Mouse (Mus musculus): Measurements from ENCODE around the gene Rbfox1.

Gene Rbfox1

GRCm38 (mm10) chr16:7279544-7279943, 1394.4 kb downstream of the Rbfox1 start:
- peak; percentile 31 to 39 for DNase-seq

DNA sequence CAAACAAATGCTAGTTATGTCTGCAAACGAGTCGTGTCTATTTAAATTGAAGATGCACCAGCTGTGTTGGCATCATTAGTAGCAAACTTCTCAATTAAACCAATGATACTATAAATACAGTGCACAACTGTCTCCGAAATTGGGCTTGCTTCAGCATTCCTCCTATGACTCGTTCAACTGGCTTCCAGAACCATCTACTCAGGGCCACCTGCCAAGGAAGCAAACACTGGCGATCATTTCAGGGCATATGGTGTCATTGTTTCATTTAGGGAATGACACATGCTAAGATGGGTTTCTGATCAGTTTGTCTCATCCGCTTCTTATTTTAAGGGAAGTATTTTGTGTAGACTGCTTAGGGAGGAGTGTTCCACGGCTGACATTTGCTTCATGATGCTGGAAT, 1397.1 kb downstream of the Rbfox1 start:
- peak; percentile 77 to 79 for DNase-seq

DNA sequence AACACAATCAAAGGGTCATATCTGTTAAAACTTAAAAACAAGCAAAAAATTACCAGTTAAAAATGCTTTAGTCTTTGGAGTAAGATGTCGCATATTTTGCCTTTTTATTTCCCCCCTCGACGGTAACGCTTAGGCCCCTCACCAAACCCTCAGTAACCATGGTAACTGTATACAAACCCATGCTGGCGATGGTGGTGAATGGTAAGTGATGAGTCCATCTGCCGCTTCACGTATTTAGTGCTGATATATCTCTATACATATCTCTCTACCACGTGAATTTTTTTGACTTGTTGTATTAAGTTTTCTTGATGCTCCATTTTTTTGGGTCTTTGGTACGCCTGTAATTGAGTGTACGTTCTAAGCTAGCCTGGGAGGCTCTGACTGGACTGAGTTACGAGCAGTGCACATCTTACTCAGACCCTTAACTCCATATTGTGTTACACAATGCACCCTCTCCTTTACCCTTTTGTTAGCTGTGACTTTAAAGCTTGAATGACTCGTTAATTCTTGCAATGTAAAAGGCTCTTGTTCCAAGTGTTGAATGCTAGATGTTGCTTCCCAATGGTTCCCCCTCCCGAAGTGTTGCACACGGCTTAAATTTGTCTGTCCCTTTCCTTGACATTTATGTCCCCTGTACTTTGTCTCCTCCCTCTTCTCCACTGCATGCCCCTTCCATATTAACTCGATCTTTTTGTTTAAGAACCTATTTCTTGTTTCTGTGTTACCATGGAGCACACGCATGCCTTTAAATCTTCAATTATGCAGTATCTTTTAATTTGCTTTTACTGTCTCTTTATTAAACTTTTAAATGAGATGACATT, 1408.0 kb downstream of the Rbfox1 start:
- DNase-seq = no peak

- DNase-seq = no peak
Measured at GRCm38 (mm10) chr16:7302416-7302815, 1417.3 kb downstream of the Rbfox1 start.

GRCm38 (mm10) chr16:7329196-7329595, 1444.0 kb downstream of the Rbfox1 start:
- peak; percentile 71 to 78 for DNase-seq

DNA sequence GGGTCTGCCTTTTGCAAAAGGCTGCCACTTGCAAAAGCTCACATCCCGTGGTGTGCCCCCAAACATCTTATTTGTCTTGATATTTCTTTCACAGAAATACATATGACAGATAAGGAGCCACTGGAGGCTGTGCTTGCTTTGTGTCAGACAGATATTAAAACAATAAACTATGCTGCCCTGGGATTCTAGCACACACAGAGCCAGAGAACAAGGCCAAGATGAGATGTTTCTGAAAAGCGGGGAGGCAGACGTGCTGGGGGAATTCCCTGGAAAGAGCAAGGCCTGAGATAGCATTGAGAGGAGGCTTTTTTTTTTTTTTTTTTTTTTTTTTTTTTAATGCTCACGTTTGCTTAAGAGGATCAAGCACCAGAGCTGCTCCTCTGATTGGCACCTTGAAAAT, 1456.0 kb downstream of the Rbfox1 start:
- DNase-seq = no peak

DNA sequence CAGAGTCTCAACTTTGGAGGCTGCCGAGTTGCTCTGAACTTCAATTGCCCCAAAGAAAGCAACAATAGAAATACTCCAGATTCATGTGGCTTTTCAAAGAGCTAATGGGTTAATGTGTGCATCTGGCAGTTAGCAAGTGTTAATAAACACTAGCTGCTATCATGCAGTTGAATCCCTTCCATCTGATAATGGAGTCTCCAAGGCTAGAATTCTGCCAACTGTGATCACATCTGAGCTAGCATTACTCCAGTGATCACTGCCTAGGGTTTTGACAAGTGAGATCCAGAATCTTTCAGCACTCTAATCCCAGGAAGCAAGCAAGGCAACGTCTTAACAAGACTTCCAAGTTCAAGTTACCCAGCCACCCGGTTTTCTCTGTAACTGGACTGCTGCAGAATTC, 1460.1 kb downstream of the Rbfox1 start:
- DNase-seq = no peak

DNA sequence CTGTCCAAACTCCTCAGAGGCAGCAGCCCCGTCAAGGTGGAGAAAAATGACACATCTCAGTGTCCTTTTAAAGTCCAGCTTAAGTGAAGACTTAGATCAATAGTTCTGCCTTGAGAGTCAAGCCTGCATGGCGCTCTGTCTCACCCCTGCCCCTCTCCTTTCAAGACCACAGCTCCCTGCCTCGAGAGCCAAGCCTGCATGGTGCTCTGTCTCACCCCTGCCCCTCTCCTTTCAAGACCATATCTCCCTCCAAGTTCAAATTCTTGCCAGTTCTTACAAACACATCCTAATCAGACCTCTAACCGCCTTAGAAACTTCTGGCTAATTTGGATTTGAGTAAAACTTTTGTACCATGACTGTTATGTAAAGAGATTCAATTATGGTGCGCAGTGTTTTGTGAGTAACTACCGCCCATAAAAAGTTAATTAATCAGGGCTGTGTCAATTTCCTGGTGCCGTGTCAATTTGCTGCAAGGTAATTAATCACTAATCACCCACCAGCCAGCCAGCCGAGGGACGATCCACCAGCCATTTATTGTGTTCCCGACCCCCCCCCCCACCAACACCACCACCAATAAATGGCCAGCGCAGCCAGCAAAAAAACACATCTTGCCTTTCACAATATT, 1461.0 kb downstream of the Rbfox1 start:
- no peak for DNase-seq

GRCm38 (mm10) chr16:7347522-7348165, 1462.5 kb downstream of the Rbfox1 start:
- DNase-seq = no peak

DNA sequence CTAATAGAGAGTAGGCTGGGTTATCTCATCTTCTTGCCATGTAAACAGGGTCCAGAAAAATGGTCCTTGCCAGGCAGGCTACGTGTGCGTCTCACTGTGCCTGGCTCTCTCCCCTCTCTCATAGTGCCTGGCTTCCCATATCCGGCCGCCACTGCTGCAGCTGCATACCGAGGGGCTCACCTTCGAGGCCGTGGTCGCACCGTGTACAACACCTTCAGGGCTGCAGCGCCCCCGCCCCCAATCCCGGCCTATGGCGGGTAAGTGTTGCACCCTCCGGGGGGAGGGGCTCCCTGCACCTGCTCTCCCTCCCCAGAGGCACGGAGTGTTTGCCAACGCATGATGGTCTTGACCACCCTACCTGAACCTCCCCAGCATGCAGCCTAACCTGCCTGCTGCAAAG, 1467.7 kb downstream of the Rbfox1 start:
- DNase-seq = no peak

- DNase-seq = no peak
Measured at GRCm38 (mm10) chr16:7354116-7354515, 1469.0 kb downstream of the Rbfox1 start.

GRCm38 (mm10) chr16:7359043-7359442, 1473.9 kb downstream of the Rbfox1 start:
- DNase-seq = no peak

DNA sequence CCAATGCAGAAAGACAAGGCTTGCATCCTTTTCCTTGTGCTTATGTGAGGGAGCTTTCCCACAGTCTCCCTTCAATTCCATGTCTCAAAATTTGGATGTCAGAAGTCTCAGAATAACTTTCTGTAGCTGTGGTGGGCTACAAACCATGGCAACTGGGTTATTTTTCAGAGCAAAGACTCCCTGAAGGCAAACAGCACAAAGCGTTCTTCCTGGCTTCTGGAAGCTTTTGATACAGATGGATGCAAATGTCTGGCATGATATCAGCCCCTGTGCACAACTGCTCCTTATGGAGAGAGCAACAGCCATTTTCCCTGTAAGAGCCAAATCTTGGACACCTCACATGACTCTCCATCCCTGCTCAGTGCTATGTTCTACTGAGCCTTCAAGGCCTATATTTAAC, 1475.6 kb downstream of the Rbfox1 start:
- no peak for DNase-seq

DNA sequence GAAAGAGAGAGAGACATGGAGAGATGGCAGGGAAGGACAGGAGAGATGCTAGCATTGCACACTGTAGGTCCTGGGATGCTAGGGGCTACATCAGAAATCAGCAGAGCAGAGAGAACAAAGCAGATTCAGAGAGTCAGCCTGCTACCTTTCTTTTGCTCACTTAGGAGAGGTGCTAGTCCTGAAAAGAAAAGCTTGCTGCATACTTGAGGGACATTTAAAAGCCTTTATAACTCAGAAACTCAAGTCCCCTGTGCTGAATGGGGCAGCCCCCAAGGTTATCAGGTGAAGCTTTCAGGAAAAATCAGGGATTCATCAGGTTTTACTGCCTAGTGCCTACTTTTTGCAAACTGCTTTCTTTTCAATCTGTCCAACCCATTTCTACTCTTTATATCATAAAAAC, 1480.7 kb downstream of the Rbfox1 start:
- DNase-seq = no peak

GRCm38 (mm10) chr16:7374146-7374545, 1489.0 kb downstream of the Rbfox1 start:
- DNase-seq = no peak

DNA sequence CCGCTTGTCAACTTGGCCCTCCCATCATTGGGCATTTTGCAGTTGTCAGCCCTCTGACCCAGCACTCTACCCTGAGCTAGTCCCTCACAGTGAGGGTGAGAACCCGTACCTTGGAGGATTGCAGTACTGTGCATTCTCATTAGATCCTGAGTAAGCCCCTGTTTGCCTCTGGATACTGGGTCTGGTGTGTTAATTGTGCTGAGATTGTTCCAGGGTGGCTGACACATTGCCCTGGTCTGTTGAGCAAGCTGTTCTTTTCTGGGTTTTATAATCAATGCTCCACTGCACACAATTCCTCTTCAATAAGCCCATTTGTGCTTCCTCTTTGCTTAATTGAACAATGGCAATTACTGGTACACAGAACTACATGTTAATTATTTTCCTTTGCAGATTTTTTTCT, 1489.5 kb downstream of the Rbfox1 start:
- no peak for DNase-seq

GRCm38 (mm10) chr16:7396101-7396500, 1510.9 kb downstream of the Rbfox1 start:
- DNase-seq = no peak

DNA sequence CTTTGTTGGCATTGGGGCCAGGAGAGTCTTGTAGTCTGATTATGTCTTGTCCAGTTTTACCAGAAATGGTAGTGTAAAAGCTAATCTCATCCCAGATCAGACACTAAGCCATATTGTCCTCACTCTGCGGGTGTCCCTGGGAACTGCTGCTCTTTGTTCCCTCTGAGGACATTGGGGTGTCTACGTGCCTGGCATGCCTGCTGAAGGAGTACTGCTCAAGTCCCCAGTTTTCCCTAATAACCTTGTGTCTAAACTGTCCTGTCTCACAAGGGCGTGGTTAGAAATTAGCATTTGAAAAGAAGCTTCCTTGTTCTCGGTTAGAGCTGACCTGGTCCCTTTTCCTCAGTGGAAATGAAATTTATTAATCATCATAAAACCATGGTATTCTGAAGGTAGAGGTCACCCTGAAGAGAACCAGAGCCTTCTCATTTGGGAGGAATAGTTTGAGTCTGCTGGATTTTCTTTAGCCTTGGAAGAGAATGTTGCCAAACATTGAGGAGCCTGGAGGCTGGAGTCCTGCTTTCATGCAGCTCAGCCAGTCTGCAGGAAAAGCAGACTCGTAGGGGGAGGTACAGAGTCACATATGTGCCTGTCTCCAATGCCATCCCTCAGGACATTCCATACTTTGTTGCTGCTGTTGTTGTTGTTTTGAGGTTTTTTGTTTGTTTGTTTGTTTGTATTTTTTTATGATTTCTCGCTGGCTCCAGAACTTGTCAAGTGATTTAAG, 1519.8 kb downstream of the Rbfox1 start:
- DNase-seq = peak; percentile 32 to 43

GRCm38 (mm10) chr16:7407862-7408640, 1522.9 kb downstream of the Rbfox1 start:
- peak in 1 of 2 experiments; percentile 4 for DNase-seq

- DNase-seq = peak; percentile 12 to 26
Measured at GRCm38 (mm10) chr16:7419655-7420281, 1534.6 kb downstream of the Rbfox1 start.

DNA sequence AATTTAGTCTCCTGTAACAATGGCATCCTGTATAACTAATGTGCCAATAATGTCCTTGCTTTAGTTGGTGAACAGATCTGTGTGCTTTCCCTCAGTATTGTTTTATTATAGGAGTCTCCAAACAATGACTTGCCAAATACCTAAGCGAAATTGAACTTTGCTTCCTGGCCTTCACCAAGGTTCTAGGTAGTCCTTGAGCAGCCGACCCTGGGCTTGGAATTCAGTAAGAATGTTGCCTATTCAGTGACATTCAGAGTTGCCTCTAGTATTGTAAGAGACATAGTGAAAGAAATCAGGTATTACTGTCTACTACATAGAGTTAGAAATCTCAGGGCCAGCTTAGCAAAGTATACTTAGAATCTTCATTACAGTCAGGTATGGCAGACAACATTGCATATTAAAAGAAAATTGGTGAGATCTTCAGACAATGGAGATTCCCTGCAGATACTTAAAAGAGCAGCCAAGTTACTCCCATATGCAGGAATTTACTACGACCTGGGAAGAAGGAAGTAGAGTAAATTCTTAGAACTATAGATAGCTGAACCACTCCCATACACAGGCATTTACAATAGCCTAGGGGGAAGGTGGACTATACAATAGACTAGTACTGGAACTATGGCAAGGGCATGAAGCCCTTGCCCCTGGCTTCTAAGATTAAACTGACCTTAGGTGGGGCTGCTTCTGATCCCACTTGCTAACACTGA, 1540.4 kb downstream of the Rbfox1 start:
- no peak for DNase-seq
